Mouse (Mus musculus) heart, embryonic 16.5 days (tissue): Measurements from ENCODE around the gene Zfp574. TPM values are rescaled to one million over a fixed set of nuclear protein-coding genes. Genes with fewer than 3 reads are reported as not detected.

Experiments
- ATAC-seq: fragments of 200-750 bp; cut with Nextera tagmentation; replicated peaks from 2 replicates; pipeline ENCODE4 v1.8.0; 2017; ENCODE audit warnings: moderate number of reproducible peaks; ENCODE audit not compliant: insufficient read depth, low FRiP score; ENCODE audit errors: extremely low read depth
- H3K27ac ChIP-seq: fragments of 300-500 bp; sonication (generic); 2 replicates; pipeline ENCODE4 v1.5.1; 2014; ENCODE audit warnings: mild to moderate bottlenecking, low read length, control low read depth, moderate library complexity
- H3K27me3 ChIP-seq: fragments of 300-500 bp; sonication (generic); 2 replicates; pipeline ENCODE4 v1.6.1; 2014; ENCODE audit warnings: low read length, mixed read lengths; ENCODE audit not compliant: control insufficient read depth, insufficient read depth
- H3K36me3 ChIP-seq: fragments of 300-500 bp; sonication (generic); 2 replicates; pipeline ENCODE4 v1.6.1; 2014; ENCODE audit not compliant: control insufficient read depth, insufficient read depth
- H3K4me1 ChIP-seq: fragments of 300-500 bp; sonication (generic); 2 replicates; pipeline ENCODE4 v1.6.1; 2014; ENCODE audit warnings: low read length, mixed read lengths; ENCODE audit not compliant: control insufficient read depth, insufficient read depth
- H3K4me2 ChIP-seq: fragments of 300-500 bp; sonication (generic); 2 replicates; pipeline ENCODE4 v1.6.1; 2014; ENCODE audit warnings: low read depth, mild to moderate bottlenecking, control low read depth, low read length
- H3K4me3 ChIP-seq: fragments of 300-500 bp; sonication (generic); 2 replicates; pipeline ENCODE4 v1.5.1; 2014; ENCODE audit warnings: mild to moderate bottlenecking, control low read depth, low read length
- H3K9ac ChIP-seq: fragments of 300-500 bp; sonication (generic); 2 replicates; pipeline ENCODE4 v1.6.1; 2014; ENCODE audit warnings: low read length, control low read depth
- H3K9me3 ChIP-seq: fragments of 300-500 bp; sonication (generic); replicated peaks from 2 replicates; pipeline ENCODE4 v1.6.1; 2016; ENCODE audit warnings: low read length; ENCODE audit not compliant: control insufficient read depth
- WGBS: fragments of 180-500 bp; shearing (Covaris S2); extraction: QIAGEN DNeasy Blood & Tissue Kit; methylation state at CpG from one replicate; pipeline ENCODE4 v1.1.7; 2014; 5-methylcytosine and 5-hydroxymethylcytosine counted together
- polyA plus RNA-seq: library from polyadenylated mRNA; unstranded; fragments of >200 nt; fragmentation: Nextera tagmentation; extraction: Ambion mirVana; gene quantifications from 2 replicates; pipeline ENCODE4 v1.2.1, GENCODE M21; 2015

Zfp574 gene
- polyA plus RNA-seq, 1 experiment from 2014 or later, result 19.6 TPM

GRCm38 (mm10) chr7:25112956-25113603 lies 40.7 kb downstream of the Zfp574 start:
- Histone ChIP-seq H3K4me1 (no peaks in the 10 kb centered on the region), H3K36me3 (no peaks in the 10 kb centered on the region), H3K9ac (no peak overlapping the region), H3K4me3 (no peak overlapping the region), H3K4me2 (no peak overlapping the region), H3K27ac (no peak overlapping the region), H3K27me3 (peaks cover 10% of the 10 kb centered on the region), H3K9me3 (no peaks in the 10 kb centered on the region)
- 77% methylated on average over 16 of the region's 16 CpGs for WGBS
- ATAC-seq, result no peak

GRCm38 (mm10) chr7:25120061-25120834 lies 47.9 kb downstream of the Zfp574 start:
- H3K4me1 ChIP-seq, result no peaks in the 10 kb centered on the region
- no peak overlapping the region for H3K4me2 ChIP-seq
- H3K27me3 ChIP-seq, result peaks cover 5% of the 10 kb centered on the region
- no peak overlapping the region for H3K4me3 ChIP-seq
- no peaks in the 10 kb centered on the region for H3K9me3 ChIP-seq
- no peak for ATAC-seq
- H3K36me3 ChIP-seq, result no peaks in the 10 kb centered on the region
- H3K27ac ChIP-seq, result no peak overlapping the region
- no peak overlapping the region for H3K9ac ChIP-seq
- 53% methylated on average over 19 of the region's 25 CpGs for WGBS

DNA sequence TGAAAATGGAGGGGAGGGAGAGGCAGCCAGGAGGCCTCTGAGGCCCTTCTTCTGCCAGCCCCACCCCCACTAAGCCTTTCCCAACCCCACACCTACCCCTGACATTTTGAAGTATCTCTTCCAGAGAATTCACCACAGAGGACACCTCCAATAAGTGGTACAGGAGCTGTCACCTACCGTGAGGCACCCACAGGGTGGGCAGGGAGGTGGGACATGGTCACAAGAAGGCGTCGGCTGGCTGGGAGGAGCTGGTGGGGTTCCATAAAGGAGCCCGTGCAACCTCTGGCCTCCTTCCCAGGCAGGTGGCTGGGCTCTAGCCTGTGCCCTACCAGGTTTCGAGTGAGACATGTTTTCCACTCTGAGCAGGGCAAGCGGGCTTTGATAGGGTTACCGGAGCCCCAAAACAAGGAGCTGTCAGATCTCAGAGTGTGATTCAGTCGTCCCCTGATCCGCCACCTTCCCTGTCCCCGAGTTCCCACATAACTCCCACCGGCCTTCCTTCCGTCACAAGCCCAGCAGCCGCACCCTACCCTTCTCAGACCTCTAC lies 48.9 kb downstream of the Zfp574 start:
- Histone ChIP-seq H3K27ac (no peak overlapping the region), H3K9ac (no peak overlapping the region), H3K4me1 (no peaks in the 10 kb centered on the region), H3K9me3 (no peaks in the 10 kb centered on the region), H3K27me3 (peaks cover under 1% of the 10 kb centered on the region), H3K36me3 (no peaks in the 10 kb centered on the region), H3K4me3 (no peak overlapping the region), H3K4me2 (no peak overlapping the region)
- no peak for ATAC-seq
- WGBS, result 61% methylated on average over 13 of the region's 13 CpGs

DNA sequence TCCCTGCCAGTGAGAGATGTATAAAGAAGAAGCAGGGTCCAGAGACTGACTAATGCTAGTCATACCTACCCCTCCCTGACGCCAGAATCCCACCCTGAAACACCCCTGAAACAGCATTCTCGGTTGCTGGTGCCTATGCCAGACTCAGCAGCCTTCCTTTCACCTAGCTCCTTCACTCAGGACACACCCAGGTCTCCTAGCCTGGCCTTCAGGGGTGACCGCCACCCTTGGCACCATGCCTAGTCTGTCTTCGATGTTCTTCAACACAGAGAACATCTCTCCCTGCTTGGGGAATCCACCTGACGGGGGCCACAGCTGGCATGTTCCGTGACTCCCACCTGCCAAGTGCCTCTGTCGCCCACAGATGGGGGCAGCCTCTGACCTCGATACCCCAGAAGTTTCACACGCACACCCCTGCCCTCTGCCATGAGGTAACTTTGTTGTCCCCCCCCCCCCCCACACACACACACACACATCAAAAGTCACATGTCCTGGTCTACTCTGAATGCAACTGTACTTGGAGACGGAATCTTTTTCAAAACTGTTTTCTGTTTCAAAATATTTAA lies 53.4 kb downstream of the Zfp574 start:
- H3K9me3 ChIP-seq, result no peaks in the 10 kb centered on the region
- no peaks in the 10 kb centered on the region for H3K27me3 ChIP-seq
- 61% methylated on average over 10 of the region's 10 CpGs for WGBS
- H3K27ac ChIP-seq, result no peak overlapping the region
- ATAC-seq, result no peak
- no peaks in the 10 kb centered on the region for H3K4me1 ChIP-seq
- no peaks in the 10 kb centered on the region for H3K36me3 ChIP-seq
- H3K4me2 ChIP-seq, result no peak overlapping the region
- no peak overlapping the region for H3K9ac ChIP-seq
- no peak overlapping the region for H3K4me3 ChIP-seq

DNA sequence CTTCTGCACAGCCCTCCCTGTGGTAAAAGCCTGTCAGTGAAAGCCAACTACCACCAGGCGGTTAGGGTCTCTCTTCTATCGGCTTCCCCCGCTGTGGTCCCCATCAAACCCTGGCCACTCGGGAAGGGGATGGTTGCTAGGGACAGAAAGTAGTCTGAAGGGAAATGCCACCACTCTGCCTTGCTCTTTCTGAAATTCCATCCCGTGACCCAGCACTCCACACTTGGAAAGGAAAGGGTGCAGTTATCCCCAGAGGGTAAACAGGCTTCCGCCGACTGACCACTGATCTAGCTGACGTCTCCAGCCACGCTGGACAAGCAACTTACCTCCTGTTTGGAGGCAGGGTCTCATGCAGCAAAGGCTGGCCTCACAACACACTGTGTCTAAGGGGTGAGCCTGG lies 55.6 kb downstream of the Zfp574 start:
- Histone ChIP-seq H3K4me2 (no peak overlapping the region), H3K9ac (no peak overlapping the region), H3K36me3 (no peaks in the 10 kb centered on the region), H3K27ac (no peak overlapping the region), H3K4me1 (no peaks in the 10 kb centered on the region), H3K9me3 (no peaks in the 10 kb centered on the region), H3K27me3 (peaks cover 20% of the 10 kb centered on the region), H3K4me3 (no peak overlapping the region)
- 59% methylated on average over 9 of the region's 9 CpGs for WGBS
- ATAC-seq, result no peak

DNA sequence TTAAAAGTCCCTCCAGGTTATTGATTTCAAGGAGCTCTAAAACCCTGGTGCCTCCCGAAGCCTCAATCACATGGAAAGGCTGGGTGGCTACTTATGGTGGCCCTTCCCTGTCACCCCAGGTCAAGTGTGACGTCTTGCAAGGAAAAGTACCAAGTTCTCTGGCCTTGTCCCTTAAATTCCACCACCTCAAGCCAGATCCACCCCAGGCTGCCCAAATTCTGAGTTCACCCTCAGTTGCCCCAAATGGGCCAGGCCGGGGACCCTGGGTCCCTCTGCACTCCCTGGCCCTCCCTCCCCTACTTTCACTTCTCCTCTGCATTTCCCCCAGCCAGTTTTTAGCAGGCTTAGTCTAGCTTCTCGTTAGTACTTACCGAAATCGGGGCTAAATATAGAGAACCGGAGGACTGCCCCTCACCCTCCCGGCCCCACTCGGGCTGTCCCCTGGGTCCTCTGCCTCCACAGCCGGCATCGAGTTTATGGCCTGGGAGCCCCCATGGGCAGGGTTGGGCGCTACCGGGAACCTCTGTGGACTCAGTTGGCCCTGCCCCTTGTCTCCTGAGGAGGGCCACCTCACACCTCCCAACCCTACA lies 57.1 kb downstream of the Zfp574 start:
- no peak for ATAC-seq
- no peak overlapping the region for H3K27ac ChIP-seq
- H3K9ac ChIP-seq, result no peak overlapping the region
- H3K9me3 ChIP-seq, result no peaks in the 10 kb centered on the region
- no peaks in the 10 kb centered on the region for H3K4me1 ChIP-seq
- WGBS, result 39% methylated on average over 13 of the region's 13 CpGs
- no peaks in the 10 kb centered on the region for H3K36me3 ChIP-seq
- no peak overlapping the region for H3K4me2 ChIP-seq
- no peak overlapping the region for H3K4me3 ChIP-seq
- H3K27me3 ChIP-seq, result peaks cover 34% of the 10 kb centered on the region

- WGBS, result 82% methylated on average over 11 of the region's 11 CpGs
- no peak for ATAC-seq
- no peak overlapping the region for H3K9ac ChIP-seq
- H3K4me2 ChIP-seq, result no peak overlapping the region
- no peaks in the 10 kb centered on the region for H3K4me1 ChIP-seq
- no peak overlapping the region for H3K27ac ChIP-seq
- peaks cover 2% of the 10 kb centered on the region for H3K9me3 ChIP-seq
- no peaks in the 10 kb centered on the region for H3K36me3 ChIP-seq
- H3K27me3 ChIP-seq, result peaks cover 44% of the 10 kb centered on the region
- H3K4me3 ChIP-seq, result no peak overlapping the region
Measured at GRCm38 (mm10) chr7:25130565-25130964, 58.2 kb downstream of the Zfp574 start.

- no peak for ATAC-seq
- 82% methylated on average over 11 of the region's 11 CpGs for whole genome bisulfite sequencing
Measured at GRCm38 (mm10) chr7:25131247-25131646, 58.9 kb downstream of the Zfp574 start.

More at GRCm38 (mm10) chr7:25131247-25131646, 58.9 kb downstream of the Zfp574 start:
- H3K9ac ChIP-seq, result no peak overlapping the region
- no peak overlapping the region for H3K27ac ChIP-seq
- no peaks in the 10 kb centered on the region for H3K36me3 ChIP-seq
- H3K4me1 ChIP-seq, result no peaks in the 10 kb centered on the region
- no peak overlapping the region for H3K4me2 ChIP-seq
- peaks cover 5% of the 10 kb centered on the region for H3K9me3 ChIP-seq
- peaks cover 51% of the 10 kb centered on the region for H3K27me3 ChIP-seq
- no peak overlapping the region for H3K4me3 ChIP-seq
